Mouse (Mus musculus) spleen, adult 12 weeks (tissue): ENCODE results near the gene Spata1.

Experiments
- DNase-seq: peaks from one replicate; pipeline ENCODE4 v3.0.0; 2022; ENCODE audit warnings: low spot score

The Spata1 gene

DNA sequence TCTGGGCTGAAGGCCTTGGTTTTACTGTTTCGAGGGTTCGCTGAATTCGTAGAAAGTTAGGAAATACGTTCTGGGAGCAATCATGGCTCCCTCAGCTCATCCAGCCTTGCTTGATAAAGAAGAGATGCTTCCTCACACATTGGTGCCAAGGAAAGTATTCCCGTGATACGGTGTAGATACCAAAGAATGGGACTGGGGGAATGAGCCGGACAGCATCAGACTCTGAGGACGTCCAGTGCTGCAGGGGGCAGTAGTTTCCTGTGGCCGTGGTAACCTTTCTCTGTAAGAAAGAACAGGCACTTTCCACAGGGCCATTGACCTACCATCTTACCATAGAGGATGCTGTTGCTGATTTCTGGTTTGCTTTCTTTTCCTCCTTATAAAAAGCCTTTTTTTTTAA lies 80.0 kb downstream of the Spata1 start:
- DNase-seq: no peak

- DNase-seq: no peak
Observed at GRCm38 (mm10) chr3:146418901-146419300, 80.7 kb downstream of the Spata1 start.

GRCm38 (mm10) chr3:146417873-146418272 lies 81.7 kb downstream of the Spata1 start:
- DNase-seq: no peak

DNA sequence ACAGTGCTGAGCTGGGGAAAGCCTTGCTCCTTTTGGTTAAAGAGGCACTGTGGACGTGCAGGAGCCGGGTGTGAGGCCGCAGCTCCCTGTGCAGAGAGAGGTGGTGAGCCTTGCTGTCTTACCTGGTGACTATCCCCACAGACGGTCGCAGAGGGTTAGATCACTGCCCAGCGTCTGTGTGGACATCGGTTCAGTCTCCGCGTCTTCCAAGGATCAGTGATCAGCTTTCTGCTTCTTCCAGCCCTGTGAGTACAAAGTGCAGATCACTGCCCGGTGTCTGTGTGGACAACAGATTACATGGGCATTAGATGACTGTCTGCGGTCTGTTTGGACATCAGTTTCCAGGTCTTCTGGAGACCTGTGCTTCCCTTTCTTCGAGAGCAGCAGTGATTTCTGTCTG lies 85.0 kb downstream of the Spata1 start:
- no peak for DNase-seq

- no peak for DNase-seq
Observed at GRCm38 (mm10) chr3:146413992-146414391, 85.6 kb downstream of the Spata1 start.

- no peak for DNase-seq
Observed at GRCm38 (mm10) chr3:146413016-146413415, 86.5 kb downstream of the Spata1 start.

- no peak for DNase-seq
Observed at GRCm38 (mm10) chr3:146412480-146412879, 87.1 kb downstream of the Spata1 start.

- DNase-seq: no peak
Observed at GRCm38 (mm10) chr3:146412008-146412407, 87.5 kb downstream of the Spata1 start.

DNA sequence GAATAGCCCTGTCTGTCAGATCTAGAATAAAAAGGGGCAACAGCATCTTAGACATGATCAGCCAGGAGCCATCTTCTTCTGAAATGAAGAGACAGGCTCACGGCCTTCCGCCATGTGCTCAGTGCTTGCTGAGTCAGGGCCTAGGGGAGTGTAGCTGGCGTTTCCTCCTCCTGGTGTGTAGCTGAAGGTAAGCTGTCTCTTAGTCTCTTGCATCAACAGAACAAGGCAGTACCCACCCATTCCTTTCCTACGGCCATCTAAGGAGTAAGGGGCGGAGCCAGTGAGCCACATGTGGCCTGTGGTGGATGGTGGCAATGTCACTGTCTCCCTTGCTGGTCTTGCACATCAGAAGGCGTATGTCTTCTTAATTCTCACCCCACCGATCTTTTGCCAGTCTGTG lies 89.4 kb downstream of the Spata1 start:
- no peak for DNase-seq
